Mouse (Mus musculus): ENCODE data around the gene Spata45.

DNA sequence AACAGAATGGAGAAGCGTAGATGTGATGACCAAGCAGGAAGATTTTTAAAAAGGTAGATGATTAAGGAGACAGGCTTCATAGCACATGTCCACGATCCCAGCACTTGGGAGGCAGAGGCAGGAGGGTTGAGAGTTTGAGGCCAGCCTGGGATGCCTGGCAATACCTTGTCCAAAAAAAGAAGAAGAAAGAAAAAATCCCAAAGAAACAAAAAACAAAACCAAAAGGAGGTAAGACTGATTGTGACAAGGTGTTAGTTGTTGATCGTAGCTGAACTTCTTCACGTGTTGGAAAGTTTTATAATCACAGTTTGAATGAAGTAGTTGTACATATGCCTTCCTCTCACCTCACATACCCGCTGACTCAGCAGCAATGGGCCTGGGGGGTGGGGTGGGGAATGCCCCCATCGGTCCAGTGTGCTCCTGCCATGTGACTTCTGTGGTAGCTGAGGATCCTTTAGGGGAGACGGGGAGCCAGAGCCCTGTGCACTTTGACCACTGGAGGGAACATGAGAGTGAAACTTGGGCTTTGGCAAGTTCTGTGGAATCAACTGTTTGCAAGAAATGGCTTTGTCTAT is 50.0 kb downstream of the Spata45 start:
- TF ChIP-seq POLR2A (IDR thresholded peaks at IDR 0.05; ENCODE audit: borderline replicate concordance, low read depth, low read length) (no peak), CTCF (IDR thresholded peaks at IDR 0.05; ENCODE audit: low read depth, low read length) (no peak)

Measured in bone marrow macrophage, adult 2 months (primary cell).